Mouse (Mus musculus): ENCODE results near the gene Clnk.
"Not testable (repeated sequence)": the region's sequence is repeated elsewhere in the genome, so short reads cannot be mapped to it uniquely, and the experiment has no call there.

Gene Clnk

DNA sequence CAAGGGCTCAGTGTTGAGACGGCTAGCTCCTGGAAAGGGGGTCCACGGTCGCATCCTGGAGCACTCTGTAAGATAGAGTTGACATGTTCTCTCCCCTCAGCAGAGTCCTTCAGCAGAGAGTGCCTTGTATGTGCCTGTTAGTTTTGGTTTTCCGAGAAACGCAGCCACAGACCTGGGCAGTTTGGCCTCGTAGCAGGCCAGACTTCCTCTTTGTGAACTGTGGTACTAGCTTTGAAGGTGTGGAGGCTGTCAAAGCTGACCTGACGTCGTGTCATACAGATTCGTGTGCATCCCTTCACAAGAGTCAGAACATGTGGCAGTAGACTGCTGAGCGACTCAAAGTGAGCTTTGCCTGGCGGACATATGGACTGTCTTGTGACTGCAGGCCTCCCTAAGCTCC is at the start of gene Clnk:
TSS of gene Clnk (minus strand) at position 191 of the 400 bp plus-strand sequence.
- DNase-seq: no peak

DNA sequence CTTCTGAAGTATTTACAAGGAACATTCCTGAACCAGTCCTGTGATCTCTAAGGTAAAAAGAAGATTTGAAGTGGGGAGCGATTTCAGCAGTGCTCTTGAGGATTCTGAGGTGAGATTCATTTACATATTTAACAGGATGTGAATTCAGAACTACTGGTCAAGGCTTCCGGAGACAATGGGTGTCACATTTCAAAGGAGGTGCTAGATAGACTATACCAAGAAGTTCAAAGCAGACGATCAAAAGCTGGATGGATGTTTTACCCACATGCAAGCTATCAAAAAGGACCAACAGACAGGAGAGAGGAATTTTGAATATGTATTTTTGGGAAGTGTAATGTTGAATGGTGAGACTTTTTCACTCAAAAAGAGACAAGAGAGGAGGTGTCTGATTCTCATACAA is 28.7 kb upstream of the Clnk start:
- DNase-seq: no peak

GRCm38 (mm10) chr5:38904528-38905044 is 28.0 kb upstream of the Clnk start:
- DNase-seq: no peak

- DNase-seq: no peak
These were observed 26.3 kb upstream of the Clnk start for GRCm38 (mm10) chr5:38902889-38903288.

DNA sequence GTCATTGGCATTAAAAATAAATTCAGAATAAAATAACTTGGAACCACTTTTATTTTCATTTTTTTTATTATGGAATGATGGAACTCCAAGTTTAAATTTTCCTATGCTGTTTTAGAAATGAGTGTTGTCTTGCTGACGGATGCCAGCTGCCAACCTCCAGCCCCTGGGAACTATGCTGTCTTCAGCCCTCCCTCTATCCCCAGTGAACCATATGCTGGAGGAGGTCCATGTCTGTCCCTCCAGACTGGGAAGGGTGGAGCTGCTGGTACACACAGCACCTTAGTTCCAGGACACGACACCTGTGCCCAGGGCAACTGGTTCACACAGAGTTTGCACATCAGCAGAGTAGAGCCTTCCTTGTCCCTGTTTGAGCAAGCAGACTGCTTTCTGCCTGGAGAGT is 22.4 kb upstream of the Clnk start:
- no peak for DNase-seq

DNA sequence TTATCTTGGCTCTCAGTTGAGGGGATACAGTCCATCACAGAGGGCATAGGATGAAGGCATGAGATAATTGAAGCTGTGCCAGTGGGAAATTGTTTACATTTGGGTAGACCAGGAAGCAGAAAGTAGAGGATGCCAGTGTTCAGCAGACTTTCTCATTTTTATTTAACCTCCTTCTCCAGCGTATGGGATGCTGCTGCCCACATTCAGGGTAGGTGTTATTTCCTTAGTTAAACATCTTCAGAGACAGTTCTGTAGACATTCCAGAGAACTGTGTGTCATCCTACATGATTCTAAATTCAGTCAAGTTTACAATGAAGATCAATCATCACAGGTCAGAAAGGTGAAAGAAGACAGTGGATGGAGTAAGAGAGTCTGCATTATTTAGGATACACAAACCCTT is 12.0 kb upstream of the Clnk start:
- DNase-seq: no peak

DNA sequence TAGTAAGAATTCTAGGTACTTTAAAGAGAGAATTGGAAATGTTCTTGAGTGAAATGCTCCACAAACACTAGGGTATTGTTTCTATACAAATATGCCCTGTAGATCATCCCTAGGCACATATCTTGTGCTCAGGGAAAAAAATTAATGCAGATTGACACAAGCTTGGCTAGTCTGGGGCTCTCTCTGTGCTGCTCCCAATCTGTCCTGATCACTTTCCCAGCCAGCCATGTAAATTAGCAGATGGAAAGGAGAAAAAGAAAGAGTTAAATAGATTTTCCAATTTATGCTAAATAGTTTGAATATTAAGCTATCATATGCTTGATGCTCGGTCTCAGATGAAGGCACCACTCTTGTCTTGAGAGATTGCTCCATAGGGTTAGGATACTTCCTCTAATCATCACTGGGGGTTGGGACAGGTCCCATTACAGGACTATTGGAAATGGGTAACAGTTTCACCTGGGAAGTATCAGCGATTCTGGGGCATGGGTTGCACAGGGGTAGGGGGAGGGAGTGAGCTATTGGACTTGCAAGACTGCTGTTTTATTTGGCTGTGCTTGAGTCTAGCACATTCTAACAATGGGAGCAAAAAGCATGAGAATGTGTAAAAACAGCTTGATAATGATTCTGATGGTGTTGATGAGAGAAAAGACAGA is 10.1 kb upstream of the Clnk start:
- no peak for DNase-seq

DNA sequence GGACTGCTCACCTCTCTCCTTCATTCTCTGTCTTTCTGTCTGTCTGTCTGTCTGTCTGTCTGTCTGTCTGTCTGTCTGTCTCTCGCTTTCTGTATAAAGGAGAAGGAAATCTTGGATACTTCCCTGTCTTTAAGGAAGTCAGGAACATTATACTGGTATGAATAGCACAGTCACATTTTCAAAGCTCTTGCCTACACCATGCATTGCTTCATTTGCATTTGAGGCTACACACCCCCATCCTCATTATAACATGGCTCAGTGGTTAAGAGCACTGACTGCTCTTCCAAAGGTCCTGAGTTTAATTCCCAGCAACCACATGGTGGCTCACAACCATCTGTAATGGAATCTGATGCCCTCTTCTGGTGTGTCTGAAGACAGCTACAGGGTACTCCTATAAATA is 6.0 kb upstream of the Clnk start:
- not testable (repeated sequence) for DNase-seq

GRCm38 (mm10) chr5:38881728-38882620 is 5.4 kb upstream of the Clnk start:
- DNase-seq: no peak

- DNase-seq: no peak
These were observed 4.8 kb upstream of the Clnk start for GRCm38 (mm10) chr5:38881416-38881727.

DNA sequence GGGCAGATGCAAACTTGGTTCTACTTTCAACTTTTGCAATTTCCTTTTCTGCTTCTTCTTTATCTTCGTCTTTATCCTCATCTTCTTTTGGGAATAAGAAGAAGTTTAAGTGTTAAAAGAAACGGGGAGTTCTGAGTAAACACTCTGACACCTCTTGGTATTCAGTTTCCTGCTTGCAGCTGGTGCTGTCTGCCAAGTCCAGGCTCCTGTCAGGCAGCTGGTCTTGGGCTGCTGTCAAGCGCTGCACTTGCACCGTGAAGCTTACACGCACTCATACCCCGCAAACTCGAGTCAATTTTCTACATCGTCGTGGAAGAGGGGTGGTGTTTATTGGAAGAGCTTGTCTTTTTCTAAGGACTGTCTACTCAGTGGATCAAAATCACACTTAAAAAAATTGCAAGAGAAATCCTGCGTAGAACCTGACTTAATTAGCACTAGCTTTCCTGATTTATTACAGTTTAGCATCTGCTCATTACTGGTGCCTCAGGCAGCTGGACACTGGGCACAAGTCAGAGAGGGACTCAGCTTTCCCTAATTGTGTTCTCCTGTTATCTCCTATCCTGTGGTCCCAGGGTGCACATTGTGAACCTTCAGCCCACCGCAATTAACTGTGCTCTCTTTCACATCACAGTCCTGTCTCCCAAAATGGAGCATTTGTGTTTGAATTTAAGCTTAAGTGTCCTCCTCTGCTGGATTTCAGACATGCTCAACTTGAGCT is 3.5 kb upstream of the Clnk start:
- no peak for DNase-seq

DNA sequence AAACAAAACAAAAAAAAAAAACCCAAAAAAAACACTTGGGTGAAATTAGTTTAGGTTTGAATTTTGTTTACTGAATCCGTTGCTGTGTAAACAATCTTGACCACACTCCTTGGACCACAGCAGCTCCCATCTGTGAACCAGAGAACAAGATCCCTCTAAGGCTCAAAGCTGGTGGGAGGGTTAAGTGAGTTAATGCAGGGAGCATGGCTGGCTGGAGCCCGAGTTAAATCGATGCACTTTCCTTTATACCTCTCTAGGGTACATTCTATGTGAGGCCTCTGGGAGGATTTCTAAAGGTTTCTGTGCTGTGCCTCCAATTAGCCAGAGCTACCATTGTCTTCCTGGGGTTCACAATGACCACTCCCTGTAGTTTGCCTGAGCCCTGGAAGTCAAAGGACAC is 1.2 kb downstream of the Clnk start:
- no peak for DNase-seq

DNA sequence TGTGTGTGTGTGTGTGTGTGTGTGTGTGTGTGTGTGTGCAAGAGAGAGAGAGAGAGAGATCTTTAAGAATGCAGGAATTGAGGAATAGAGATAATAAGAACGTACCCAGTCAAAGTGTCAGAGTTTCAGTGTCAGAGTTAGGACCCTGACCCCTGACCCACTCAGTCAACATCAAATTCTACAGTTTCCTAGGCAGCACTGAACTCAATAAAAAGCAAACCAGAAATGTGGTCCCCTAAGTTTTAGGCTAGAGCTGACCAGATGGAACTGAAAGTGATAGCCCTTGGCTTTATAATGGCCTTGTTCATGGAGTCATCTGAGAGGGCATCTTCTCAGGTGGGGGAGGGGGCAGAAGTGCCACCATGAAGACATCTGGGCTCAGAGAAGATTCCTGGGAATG is 1.7 kb downstream of the Clnk start:
- DNase-seq: no peak

- no peak for DNase-seq
These were observed 3.7 kb downstream of the Clnk start for GRCm38 (mm10) chr5:38872906-38873305.

DNA sequence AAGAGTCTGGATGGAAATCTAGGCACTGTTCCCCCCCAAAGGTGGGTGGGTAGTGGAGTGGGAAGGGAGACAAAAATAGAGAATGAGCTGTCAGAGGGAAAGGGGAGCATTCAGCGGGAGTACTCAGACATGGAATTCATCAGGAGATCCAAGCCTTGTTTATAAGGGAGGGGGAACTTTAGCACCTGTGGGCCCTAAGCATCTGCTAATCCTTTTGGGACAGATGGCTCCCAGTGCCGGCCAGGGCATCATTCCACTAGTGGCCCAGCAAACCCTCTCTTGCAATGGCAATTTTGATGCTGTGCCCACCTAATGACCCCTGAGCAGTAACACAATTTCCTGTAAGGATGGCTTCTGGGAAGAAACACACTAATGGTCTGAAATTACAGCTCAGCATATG is 5.0 kb downstream of the Clnk start:
- no peak for DNase-seq

DNA sequence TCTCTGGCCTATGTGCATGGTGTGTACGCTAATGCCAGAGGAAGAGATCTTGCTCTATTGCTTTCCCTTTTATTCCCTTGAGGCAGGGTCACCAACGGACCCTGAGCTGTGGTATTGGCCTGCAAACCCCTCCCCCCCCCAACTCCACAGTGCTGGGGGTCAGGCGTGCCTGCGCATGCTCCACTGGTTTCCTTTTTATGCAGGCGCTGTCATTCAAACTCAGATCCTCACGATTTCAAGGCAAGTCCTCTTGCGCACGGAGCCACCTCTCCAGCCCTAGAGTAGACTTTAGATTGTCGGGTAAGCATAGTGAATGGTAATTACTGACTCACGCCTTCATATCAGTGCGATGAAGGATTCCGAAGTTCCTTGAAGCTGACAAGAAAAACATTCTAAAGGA is 6.1 kb downstream of the Clnk start:
- no peak for DNase-seq

DNA sequence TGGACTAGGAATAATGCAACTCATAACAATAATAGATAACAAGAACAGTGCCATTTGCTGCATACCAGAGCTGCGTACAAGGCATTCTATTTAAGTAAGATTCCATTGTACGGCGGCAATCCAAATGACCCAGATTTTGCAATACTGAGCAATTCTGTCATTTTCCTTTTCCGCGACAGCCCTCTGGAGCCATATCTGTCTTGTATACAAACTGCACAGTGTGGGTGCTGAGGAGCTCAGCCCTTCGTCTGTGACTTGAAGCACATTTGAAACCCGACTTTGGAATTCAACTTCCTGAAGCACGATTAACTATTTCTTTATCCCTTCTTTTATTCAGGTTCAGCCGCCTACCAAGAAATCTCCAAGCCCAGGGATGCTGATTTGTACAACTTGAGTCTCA is 6.6 kb downstream of the Clnk start:
- DNase-seq: no peak

DNA sequence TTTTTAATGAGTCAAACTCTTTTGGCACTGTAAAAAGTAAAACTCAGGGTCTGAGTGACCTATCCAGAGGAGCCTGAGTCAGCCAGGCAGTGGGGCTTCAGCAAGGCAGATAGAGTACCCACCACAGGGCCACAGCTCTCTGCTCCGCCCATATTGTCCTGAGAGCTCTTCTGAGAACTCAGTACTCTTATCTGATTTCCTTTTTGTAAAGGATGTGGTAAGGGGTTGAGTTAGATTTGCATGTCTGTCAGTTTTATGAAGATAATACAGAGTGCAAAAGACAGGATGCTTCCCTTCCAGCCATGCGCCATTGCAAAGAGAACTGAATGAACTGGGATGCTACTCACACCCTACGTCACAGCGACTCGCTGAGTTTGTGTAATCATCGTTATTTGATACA is 12.0 kb downstream of the Clnk start:
- DNase-seq: no peak

DNA sequence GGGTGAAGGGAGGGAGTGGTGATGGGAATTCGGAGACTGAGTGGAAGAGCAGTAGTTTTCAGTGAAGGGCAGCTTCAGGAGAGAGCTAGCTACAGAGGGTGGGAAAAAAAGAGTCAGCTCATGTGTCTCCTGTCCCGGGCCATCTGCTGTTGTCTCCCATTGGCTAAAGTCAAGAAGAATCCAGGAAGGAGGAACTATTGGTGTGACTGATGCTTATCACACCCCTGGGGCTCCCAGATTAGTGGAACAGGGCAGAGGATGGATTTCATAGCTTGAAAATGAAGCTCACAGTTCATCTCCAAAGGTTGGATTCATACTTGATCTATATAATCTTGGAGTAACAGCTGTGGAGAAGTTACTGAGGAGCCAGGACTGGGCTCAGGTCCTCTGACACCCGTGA is 13.6 kb downstream of the Clnk start:
- DNase-seq: no peak

DNA sequence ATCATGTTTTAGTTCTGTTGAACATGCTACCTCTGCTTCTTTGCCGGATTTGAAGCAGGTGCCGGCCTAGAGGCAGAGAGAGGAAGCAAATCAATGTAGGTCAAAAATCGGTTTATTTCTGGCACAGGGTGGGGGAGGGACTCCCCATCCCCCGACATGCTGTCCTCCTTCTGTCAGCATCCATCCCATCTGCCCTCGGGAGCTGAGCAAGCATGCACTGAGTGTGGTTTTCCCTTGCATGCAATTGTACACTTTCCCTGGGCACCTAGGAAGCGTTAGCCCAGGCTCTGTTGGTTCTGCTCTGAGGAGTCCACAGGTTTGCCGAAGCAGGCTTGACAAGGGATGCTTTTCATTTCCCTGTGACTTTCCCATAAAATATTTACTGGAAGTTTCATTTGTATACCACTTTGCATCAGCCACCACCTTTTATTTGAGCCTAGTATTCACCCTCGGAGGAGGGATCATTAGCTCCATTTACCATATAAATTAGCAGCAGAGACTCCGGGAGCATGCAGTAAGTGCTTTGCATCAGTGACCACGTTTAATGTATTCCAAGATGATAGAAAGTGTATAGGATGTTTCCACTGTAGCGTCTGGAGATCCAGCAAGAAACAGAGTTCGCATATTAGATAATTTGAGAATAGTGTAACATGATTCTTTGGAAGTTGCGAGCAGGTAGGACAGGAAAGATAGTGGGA is 14.2 kb downstream of the Clnk start:
- DNase-seq: no peak

DNA sequence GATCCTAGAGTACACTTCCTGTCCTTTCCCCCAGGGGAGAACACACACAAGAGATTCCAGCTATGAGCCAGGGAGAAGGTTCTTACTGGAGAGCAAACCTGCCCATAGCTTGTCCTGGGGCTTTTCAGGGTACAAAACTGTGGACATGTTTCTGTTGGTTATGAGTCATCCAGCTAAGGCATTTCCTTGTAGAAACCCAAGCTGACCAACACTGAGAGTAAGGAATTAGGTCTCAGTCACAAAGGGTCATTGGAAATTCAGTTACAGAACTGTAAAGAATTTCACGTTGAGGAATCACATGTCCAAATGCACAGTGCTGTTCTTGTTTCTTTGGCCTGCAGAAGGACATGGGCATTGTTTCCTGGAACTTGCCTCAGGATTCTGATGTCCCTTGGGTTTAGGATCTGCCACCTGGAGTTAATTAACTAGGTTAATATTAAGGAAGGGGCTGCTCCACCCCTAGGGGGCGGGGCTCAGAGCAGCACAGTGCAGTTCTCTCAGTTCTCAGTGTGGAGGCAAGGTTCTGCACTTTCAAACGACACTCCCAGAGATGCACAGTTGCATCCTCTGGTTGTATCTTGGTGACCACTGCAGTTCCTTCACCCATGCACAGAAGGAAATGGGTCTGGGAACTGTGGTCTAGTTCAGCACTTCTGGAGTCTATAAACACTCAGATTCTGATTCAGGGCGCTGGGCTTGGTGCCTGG is 18.4 kb downstream of the Clnk start:
- DNase-seq: no peak

- DNase-seq: no peak
These were observed 19.0 kb downstream of the Clnk start for GRCm38 (mm10) chr5:38857591-38857990.

DNA sequence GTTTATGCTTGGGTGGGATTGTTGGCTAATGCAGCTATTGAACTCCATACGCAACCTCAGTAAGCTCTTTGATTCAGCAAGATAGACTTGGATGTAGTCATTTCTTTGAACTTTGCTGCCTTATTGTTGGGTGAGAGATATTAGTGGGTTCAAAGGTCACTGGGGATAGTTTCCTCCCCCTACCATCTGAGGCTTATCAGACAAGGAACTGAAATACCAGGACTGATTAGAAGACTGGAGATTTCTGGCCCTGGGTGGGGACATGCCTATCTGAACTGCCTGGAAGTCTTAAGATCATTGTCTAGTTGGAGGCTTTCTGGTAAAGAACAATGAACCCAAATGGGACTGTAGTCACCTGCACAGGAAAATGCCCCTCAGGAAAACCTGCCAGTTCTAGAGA is 26.4 kb downstream of the Clnk start:
- no peak for DNase-seq
